Mouse (Mus musculus) embryonic facial prominence, embryonic 14.5 days (tissue): ENCODE results near the gene Clec4e. TPM values are rescaled to one million over a fixed set of nuclear protein-coding genes. Genes with fewer than 3 reads are reported as not detected.

ENCODE experiments used
- ATAC-seq: fragments of 200-750 bp; cut with Nextera tagmentation; 2 replicates; pipeline ENCODE4 v1.8.0; 2017; ENCODE audit warnings: low read depth, moderate number of reproducible peaks, moderate TSS enrichment
- DNase-seq: peaks from one replicate; pipeline ENCODE4 v3.0.0-alpha.2; 2015; ENCODE audit warnings: low spot score
- H3K27ac ChIP-seq: fragments of 300-500 bp; sonication (generic); replicated peaks from 2 replicates; pipeline ENCODE4 v1.5.1; 2014; ENCODE audit warnings: low read depth, mild to moderate bottlenecking, low read length, moderate library complexity
- H3K27me3 ChIP-seq: fragments of 300-500 bp; sonication (generic); replicated peaks from 2 replicates; pipeline ENCODE4 v1.6.1; 2014; ENCODE audit warnings: low read length; ENCODE audit not compliant: control insufficient read depth, insufficient read depth
- H3K36me3 ChIP-seq: fragments of 300-500 bp; sonication (generic); 2 replicates; pipeline ENCODE4 v1.6.1; 2014; ENCODE audit warnings: low read length, mixed read lengths; ENCODE audit not compliant: control insufficient read depth, insufficient read depth
- H3K4me1 ChIP-seq: fragments of 300-500 bp; sonication (generic); 2 replicates; pipeline ENCODE4 v1.6.1; 2014; ENCODE audit warnings: antibody characterized with exemption, low read length; ENCODE audit not compliant: control insufficient read depth, insufficient read depth
- H3K4me2 ChIP-seq: fragments of 300-500 bp; sonication (generic); 2 replicates; pipeline ENCODE4 v1.6.1; 2014; ENCODE audit warnings: low read depth, mild to moderate bottlenecking, low read length, moderate library complexity, mixed read lengths
- H3K4me3 ChIP-seq: fragments of 300-500 bp; sonication (generic); 2 replicates; pipeline ENCODE4 v1.5.1; 2014; ENCODE audit warnings: low read depth, mild to moderate bottlenecking, low read length
- H3K9ac ChIP-seq: fragments of 300-500 bp; sonication (generic); 2 replicates; pipeline ENCODE4 v1.6.1; 2014; ENCODE audit warnings: low read depth, mild to moderate bottlenecking, low read length, moderate library complexity, mixed read lengths
- H3K9me3 ChIP-seq: fragments of 300-500 bp; sonication (generic); 2 replicates; pipeline ENCODE4 v1.6.1; 2016; ENCODE audit warnings: low read length; ENCODE audit not compliant: control insufficient read depth
- WGBS: fragments of 180-500 bp; shearing (Covaris S2); extraction: QIAGEN DNeasy Blood & Tissue Kit; methylation state at CpG from one replicate; pipeline ENCODE4 v1.1.7; 2014; 5-methylcytosine and 5-hydroxymethylcytosine counted together
- polyA plus RNA-seq: library from polyadenylated mRNA; unstranded; fragments of >200 nt; fragmentation: Nextera tagmentation; extraction: Ambion mirVana; gene quantifications from 2 replicates; pipeline ENCODE4 v1.2.1, GENCODE M21; 2014

Clec4e gene
- polyA plus RNA-seq, 1 experiment from 2014 or later = 0.25 TPM

DNA sequence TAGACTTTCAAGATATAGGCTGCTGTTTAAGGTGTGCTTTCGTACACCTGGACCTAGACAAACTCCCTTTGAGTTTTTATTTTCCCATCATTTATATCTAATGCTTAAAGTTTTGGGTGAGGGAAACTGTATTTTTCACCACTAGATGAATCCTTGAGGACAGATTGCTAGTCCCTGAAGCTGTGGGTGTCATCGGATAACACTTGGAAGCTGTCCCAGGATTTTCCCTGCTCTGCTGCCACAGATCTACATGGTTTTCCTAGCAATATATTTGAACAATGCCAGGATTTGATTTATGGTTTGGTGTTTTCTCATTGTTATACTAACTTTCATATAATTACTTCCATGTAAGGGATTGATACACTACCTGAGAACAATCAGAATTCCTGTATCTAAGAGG, 10.2 kb downstream of the Clec4e start:
- Histone ChIP-seq H3K9me3 (no peaks in the 10 kb centered on the region), H3K9ac (no peak overlapping the region), H3K4me2 (no peak overlapping the region), H3K27me3 (no peaks in the 10 kb centered on the region), H3K36me3 (no peaks in the 10 kb centered on the region), H3K27ac (no peak overlapping the region), H3K4me3 (no peak overlapping the region), H3K4me1 (no peaks in the 10 kb centered on the region)
- 93% methylated on average over 2 of the region's 2 CpGs for WGBS
- ATAC-seq = no peak
- no peak for DNase-seq

DNA sequence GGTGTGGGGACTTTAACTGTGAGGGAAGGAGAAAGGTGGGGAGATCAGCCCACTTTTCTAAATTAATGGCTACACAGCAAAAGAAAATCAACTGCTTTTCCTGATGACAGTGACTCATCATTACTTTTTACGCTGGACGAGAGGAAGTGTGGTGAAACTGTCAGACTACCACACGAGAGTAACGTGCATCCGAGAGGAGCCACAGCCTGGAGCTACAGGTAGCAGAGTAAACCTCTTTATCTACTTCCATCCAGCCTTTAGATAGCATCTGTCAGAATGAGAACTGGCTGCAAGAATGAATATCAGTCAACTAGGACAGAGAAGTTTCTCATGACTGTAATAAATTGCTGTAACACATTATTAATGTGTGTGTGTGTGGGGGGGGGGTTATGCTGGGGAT, 22.7 kb downstream of the Clec4e start:
- no peak overlapping the region for H3K4me3 ChIP-seq
- no peaks in the 10 kb centered on the region for H3K27me3 ChIP-seq
- no peak overlapping the region for H3K4me2 ChIP-seq
- DNase-seq (no peak), ATAC-seq (no peak)
- H3K27ac ChIP-seq = no peak overlapping the region
- no peak overlapping the region for H3K9ac ChIP-seq
- no peaks in the 10 kb centered on the region for H3K9me3 ChIP-seq
- WGBS = 87% methylated on average over 5 of the region's 5 CpGs
- no peaks in the 10 kb centered on the region for H3K36me3 ChIP-seq
- H3K4me1 ChIP-seq = no peaks in the 10 kb centered on the region

DNA sequence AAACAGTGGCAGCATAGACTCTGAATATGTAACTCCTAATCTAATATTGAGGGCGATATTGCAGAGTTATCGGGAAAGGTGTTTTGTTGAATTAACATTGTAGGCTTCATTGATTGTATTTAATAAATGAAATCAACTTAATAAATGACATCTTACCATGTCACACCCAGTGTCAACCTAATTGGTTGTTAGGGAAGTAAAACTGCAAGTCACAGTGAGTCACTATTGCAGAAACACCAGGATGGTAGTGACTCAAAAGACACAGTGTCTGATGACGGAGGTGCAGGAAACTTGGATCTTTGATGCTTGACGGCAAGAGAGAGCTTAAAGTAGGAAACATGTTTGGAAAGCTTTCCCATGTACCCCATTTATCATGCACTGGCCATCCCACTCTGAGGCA, 23.9 kb downstream of the Clec4e start:
- Histone ChIP-seq H3K4me2 (no peak overlapping the region), H3K9ac (no peak overlapping the region), H3K27ac (no peak overlapping the region), H3K4me3 (no peak overlapping the region), H3K4me1 (no peaks in the 10 kb centered on the region), H3K36me3 (no peaks in the 10 kb centered on the region), H3K9me3 (no peaks in the 10 kb centered on the region), H3K27me3 (no peaks in the 10 kb centered on the region)
- no peak for ATAC-seq
- WGBS = 89% methylated on average over 4 of the region's 4 CpGs
- no peak for DNase-seq

DNA sequence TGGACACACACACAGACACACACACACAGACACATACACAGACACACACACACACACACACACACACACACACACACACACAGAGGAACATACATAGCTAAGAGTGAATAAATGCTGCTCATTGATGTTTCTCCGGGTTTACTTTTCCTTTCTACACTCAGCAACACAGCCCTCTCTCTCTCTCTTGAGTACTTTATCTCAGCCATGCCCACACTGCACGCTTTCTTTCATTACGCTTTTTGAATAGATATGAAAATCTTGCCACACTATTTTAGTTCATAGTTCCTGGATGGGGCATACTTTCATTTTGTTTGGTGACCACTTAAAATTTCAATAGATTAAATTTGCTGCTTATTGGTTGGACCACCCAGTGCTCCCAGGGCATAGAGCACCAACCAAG, 25.5 kb downstream of the Clec4e start:
- Histone ChIP-seq H3K9ac (no peak overlapping the region), H3K27ac (no peak overlapping the region), H3K36me3 (no peaks in the 10 kb centered on the region), H3K4me2 (no peak overlapping the region), H3K27me3 (no peaks in the 10 kb centered on the region), H3K4me1 (no peaks in the 10 kb centered on the region), H3K9me3 (no peaks in the 10 kb centered on the region), H3K4me3 (no peak overlapping the region)
- DNase-seq = no peak
- no peak for ATAC-seq
- 92% methylated on average over 3 of the region's 3 CpGs for WGBS

DNA sequence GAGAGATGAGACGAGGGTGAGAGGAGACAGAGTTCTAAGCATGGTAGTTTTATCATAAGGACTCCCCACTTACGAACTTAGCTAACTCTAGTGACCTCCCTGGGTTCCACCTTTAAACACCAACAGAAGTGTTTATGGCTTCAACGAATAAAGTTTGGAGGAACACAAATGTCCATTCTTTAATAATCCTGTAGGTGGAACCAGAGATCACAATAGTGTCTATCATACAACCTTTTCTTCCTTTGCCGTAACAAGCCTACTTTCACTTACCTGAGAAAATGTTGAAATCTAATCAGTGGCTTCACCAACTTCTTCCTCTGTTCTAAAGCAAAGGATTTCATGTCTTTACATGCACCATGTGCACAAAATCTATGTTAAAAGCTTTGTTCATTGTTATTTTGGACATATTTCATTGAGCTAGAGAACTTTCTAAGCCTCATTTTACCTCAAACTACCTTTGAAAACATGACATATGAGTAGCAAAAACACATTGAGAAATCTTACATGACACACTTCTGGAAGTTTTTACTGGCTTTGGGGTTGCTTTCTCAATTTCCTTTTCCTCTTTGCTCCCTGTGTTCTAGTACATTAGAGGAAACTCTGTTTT, 28.0 kb downstream of the Clec4e start, which contains the start of gene Clec4d:
Gene Clec4d (plus strand): TSS at position 557 of the 607 bp plus-strand sequence.
- no peaks in the 10 kb centered on the region for H3K27me3 ChIP-seq
- no peak within 1 kb of the TSS for H3K4me3 ChIP-seq
- no peaks in the 10 kb centered on the region for H3K4me1 ChIP-seq
- no peak within 1 kb of the TSS for H3K4me2 ChIP-seq
- H3K27ac ChIP-seq = no peak within 1 kb of the TSS
- no peak for ATAC-seq
- H3K36me3 ChIP-seq = no peaks in the 10 kb centered on the region
- H3K9ac ChIP-seq = no peak within 1 kb of the TSS
- 72% methylated on average over 4 of the region's 4 CpGs for WGBS
- no peaks in the 10 kb centered on the region for H3K9me3 ChIP-seq
- no peak for DNase-seq

DNA sequence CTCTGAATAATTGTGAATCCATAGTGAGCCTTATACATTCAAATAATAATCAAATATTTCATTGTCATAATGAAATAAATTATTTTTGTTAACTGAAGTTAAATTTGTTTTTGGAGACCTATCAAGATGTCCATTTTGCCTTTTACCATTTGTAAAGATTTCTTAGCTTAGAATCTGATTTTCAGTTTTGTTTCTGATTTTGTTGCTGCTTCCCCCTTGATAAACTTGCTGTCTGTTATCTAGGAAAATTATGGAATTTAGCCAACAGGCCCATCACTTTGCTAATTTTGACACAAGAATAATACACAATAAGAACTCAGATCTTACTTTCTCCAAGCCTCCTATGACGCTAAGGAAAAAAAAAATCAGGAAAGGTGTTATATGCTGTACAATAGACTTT, 28.8 kb downstream of the Clec4e start:
- no peak for DNase-seq
- Histone ChIP-seq H3K9ac (no peak overlapping the region), H3K27me3 (no peaks in the 10 kb centered on the region), H3K9me3 (no peaks in the 10 kb centered on the region), H3K4me3 (no peak overlapping the region), H3K4me1 (no peaks in the 10 kb centered on the region), H3K27ac (no peak overlapping the region), H3K36me3 (no peaks in the 10 kb centered on the region), H3K4me2 (no peak overlapping the region)
- no peak for ATAC-seq
- WGBS = 90% methylated on average over 1 of the region's 1 CpGs

DNA sequence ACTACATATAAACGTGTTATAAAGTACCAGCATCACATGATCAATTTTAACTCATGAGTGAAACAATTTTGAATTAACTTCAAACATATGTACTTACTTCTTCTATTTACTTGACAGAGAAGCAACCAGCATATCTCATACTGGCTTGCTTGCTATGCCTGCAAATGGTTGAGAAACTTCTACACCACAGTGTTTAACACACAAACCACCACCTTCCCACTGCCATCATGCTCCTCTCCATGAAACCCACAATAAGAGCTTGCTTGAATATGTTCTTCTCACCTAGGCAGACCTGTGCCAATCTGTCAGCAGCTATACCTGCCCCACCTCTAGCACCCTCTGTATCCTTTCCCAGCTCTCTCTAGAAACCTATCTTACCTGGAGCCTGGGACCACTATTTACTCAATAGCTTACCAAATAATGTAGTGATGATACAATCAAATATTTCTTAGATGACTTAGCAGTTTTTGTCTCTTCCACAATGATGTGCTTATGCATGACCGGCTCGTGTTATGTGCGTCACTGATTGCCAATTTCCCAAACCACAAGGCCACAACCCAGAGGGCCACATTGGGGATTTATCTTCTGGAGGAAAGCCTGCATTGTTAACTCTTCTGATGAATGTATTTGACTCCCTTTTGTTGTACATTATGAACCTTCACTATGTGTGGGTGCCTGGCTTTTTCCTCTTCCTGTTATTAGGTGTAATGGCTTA, 29.6 kb downstream of the Clec4e start:
- no peaks in the 10 kb centered on the region for H3K9me3 ChIP-seq
- H3K4me3 ChIP-seq = no peak overlapping the region
- no peaks in the 10 kb centered on the region for H3K4me1 ChIP-seq
- WGBS = 72% methylated on average over 4 of the region's 4 CpGs
- ATAC-seq = no peak
- no peak overlapping the region for H3K9ac ChIP-seq
- DNase-seq = no peak
- no peaks in the 10 kb centered on the region for H3K27me3 ChIP-seq
- no peaks in the 10 kb centered on the region for H3K36me3 ChIP-seq
- no peak overlapping the region for H3K4me2 ChIP-seq
- H3K27ac ChIP-seq = no peak overlapping the region

DNA sequence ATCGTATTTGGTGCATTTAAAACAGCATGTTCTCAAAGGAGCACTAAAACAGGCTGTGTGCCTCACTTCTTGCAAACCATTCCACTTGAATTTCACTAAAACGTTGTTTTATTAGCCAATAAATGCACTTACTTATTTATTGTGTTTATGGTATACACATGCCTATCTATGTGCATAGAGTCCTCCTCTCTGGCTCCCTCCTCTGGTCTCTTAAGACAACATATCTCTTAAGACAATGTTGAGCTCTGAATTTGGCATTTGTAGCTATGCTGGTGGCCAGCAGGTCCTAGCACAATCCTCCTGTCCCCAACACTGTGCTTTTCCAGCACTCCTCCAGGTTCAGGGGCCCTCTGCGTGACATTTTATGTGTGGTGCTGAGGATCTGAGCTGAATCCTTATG, 30.7 kb downstream of the Clec4e start:
- H3K4me2 ChIP-seq = no peak overlapping the region
- no peak overlapping the region for H3K9ac ChIP-seq
- DNase-seq = no peak
- H3K36me3 ChIP-seq = no peaks in the 10 kb centered on the region
- no peaks in the 10 kb centered on the region for H3K9me3 ChIP-seq
- H3K27ac ChIP-seq = no peak overlapping the region
- H3K27me3 ChIP-seq = no peaks in the 10 kb centered on the region
- no peaks in the 10 kb centered on the region for H3K4me1 ChIP-seq
- no peak for ATAC-seq
- H3K4me3 ChIP-seq = no peak overlapping the region
- WGBS = 78% methylated on average over 3 of the region's 3 CpGs

DNA sequence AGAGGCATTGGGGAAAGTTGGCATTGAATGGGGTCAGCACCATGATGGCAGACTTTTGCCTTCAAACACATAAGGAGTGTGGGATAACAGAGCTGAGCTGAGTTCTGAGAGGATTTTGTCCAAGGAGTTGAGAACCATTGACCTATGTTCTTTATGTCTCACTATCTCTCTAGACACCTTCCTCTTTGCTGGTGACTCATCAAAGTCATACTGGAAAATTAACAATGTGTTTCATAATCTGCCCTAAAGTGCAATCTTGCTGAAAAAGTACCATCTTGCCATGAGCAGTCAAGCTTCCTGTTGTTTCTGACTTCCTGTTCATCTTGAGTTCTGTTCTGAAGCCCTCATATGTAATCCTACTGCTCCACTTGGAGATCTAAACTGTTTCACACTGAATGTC, 36.9 kb downstream of the Clec4e start:
- Histone ChIP-seq H3K4me2 (no peak overlapping the region), H3K27ac (no peak overlapping the region), H3K9ac (no peak overlapping the region), H3K4me3 (no peak overlapping the region), H3K36me3 (no peaks in the 10 kb centered on the region), H3K4me1 (no peaks in the 10 kb centered on the region), H3K27me3 (no peaks in the 10 kb centered on the region), H3K9me3 (0 out of 2 replicates have a peak, but pooled peaks cover 3% of the 10 kb centered on the region)
- DNase-seq = no peak
- ATAC-seq = no peak
